In genomic region chr9:103119781-103120180, GRCm38 (mm10) we compare ENCODE assay signal across 26 mouse cellular contexts. TPM values are rescaled to one million over a fixed set of nuclear protein-coding genes. Genes with fewer than 3 reads are reported as not detected.
DNase-seq lines count a peak whose midpoint lies in the region; ATAC-seq lines count a peak whose summit lies in the region.
"Had no signal": no experiment of that assay in that cellular context is flagged by ENCODE, and none has a peak within 500 bp of the region (broad histone marks: within the 10 kb centered on the region; RNA-seq: fewer than 3 reads in every experiment).

No protein-coding gene starts in this region.

- peaks cover 5% of the 10 kb centered on the region for H3K36me3 ChIP-seq in forebrain, embryonic 10.5 days (replicated peaks)
- H3K36me3 ChIP-seq in forebrain, embryonic 16.5 days (ENCODE audit: control insufficient read depth, insufficient read depth): no peaks in the 10 kb centered on the region
- H3K36me3 ChIP-seq in hindbrain, embryonic 10.5 days: peaks cover 37% of the 10 kb centered on the region
- no peaks in the 10 kb centered on the region for H3K36me3 ChIP-seq in hindbrain, embryonic 11.5 days (ENCODE audit: control insufficient read depth, insufficient read depth, low read length)
- H3K36me3 ChIP-seq in midbrain, embryonic 15.5 days (replicated peaks): 0 out of 2 replicates have a peak, but pooled peaks cover 5% of the 10 kb centered on the region
- 0 out of 2 replicates have a peak, but pooled peaks cover 3% of the 10 kb centered on the region for H3K36me3 ChIP-seq in midbrain, embryonic 14.5 days (ENCODE audit: control insufficient read depth, insufficient read depth, low read length)
- no peaks in the 10 kb centered on the region for H3K36me3 ChIP-seq in hindbrain, embryonic 15.5 days
- H3K36me3 ChIP-seq: embryonic facial prominence, embryonic 12.5 days; G1E; heart, embryonic 13.5 days; limb, embryonic 12.5 days; liver, embryonic 12.5 days had no signal

- no peak overlapping the region for H3K4me2 ChIP-seq in forebrain, embryonic 16.5 days (ENCODE audit: low read length)
- H3K4me2 ChIP-seq in hindbrain, embryonic 11.5 days (replicated peaks; ENCODE audit: low read depth, low read length): no peak overlapping the region
- H3K4me2 ChIP-seq in midbrain, embryonic 15.5 days: no peak overlapping the region
- H3K4me2 ChIP-seq in midbrain, embryonic 14.5 days (ENCODE audit: low read length): no peak overlapping the region
- no peak overlapping the region for H3K4me2 ChIP-seq in hindbrain, embryonic 15.5 days
- H3K4me2 ChIP-seq: embryonic facial prominence, embryonic 12.5 days; heart, embryonic 13.5 days; limb, embryonic 12.5 days; liver, embryonic 12.5 days had no signal

- no peak for ATAC-seq in forebrain, embryonic 16.5 days
- no peak for ATAC-seq in hindbrain, embryonic 11.5 days (ENCODE audit: low FRiP score)
- ATAC-seq in midbrain, embryonic 15.5 days (replicated peaks): peak; percentile 30; the same call in 1 of the 2 replicates
- no peak for ATAC-seq in midbrain, embryonic 14.5 days (ENCODE audit: low FRiP score, low TSS enrichment)
- ATAC-seq in hindbrain, embryonic 15.5 days (ENCODE audit: low FRiP score, low read depth): peak; percentile 14; the same call in 1 of the 2 replicates
- ATAC-seq: intestine, embryonic 16.5 days; liver, embryonic 12.5 days had no signal

- no peak overlapping the region for H3K4me3 ChIP-seq in forebrain, embryonic 10.5 days
- no peak overlapping the region for H3K4me3 ChIP-seq in forebrain, embryonic 16.5 days (replicated peaks; ENCODE audit: low read length)
- no peak overlapping the region for H3K4me3 ChIP-seq in hindbrain, embryonic 10.5 days
- H3K4me3 ChIP-seq in hindbrain, embryonic 11.5 days (ENCODE audit: low read depth, low read length): no peak overlapping the region
- H3K4me3 ChIP-seq in midbrain, embryonic 15.5 days: no peak overlapping the region
- no peak overlapping the region for H3K4me3 ChIP-seq in midbrain, embryonic 14.5 days (replicated peaks; ENCODE audit: low read depth, low read length)
- H3K4me3 ChIP-seq in hindbrain, embryonic 15.5 days: no peak overlapping the region
- H3K4me3 ChIP-seq: embryonic facial prominence, embryonic 12.5 days; heart, adult 2 months; heart, embryonic 13.5 days; limb, embryonic 12.5 days; liver, embryonic 12.5 days had no signal

- H3K4me1 ChIP-seq in forebrain, embryonic 10.5 days: peaks cover 26% of the 10 kb centered on the region
- peaks cover 9% of the 10 kb centered on the region; the same call in 1 of the 2 replicates for H3K4me1 ChIP-seq in forebrain, embryonic 16.5 days (replicated peaks; ENCODE audit: control insufficient read depth, insufficient read depth, low read length)
- peaks cover 59% of the 10 kb centered on the region for H3K4me1 ChIP-seq in hindbrain, embryonic 10.5 days (replicated peaks)
- H3K4me1 ChIP-seq in hindbrain, embryonic 11.5 days (replicated peaks; ENCODE audit: control insufficient read depth, insufficient read depth, low read length): peaks cover 9% of the 10 kb centered on the region
- H3K4me1 ChIP-seq in midbrain, embryonic 15.5 days: peaks cover 48% of the 10 kb centered on the region
- peaks cover 22% of the 10 kb centered on the region; the same call in 1 of the 2 replicates for H3K4me1 ChIP-seq in midbrain, embryonic 14.5 days (ENCODE audit: control insufficient read depth, insufficient read depth, low read length)
- H3K4me1 ChIP-seq in hindbrain, embryonic 15.5 days (replicated peaks): peaks cover 53% of the 10 kb centered on the region
- H3K4me1 ChIP-seq: embryonic facial prominence, embryonic 12.5 days; heart, embryonic 13.5 days; liver, embryonic 12.5 days had no signal

- peaks cover 6% of the 10 kb centered on the region for H3K27me3 ChIP-seq in forebrain, embryonic 10.5 days (ENCODE audit: poor library complexity, severe bottlenecking)
- no peaks in the 10 kb centered on the region for H3K27me3 ChIP-seq in forebrain, embryonic 16.5 days (replicated peaks; ENCODE audit: control insufficient read depth, insufficient read depth, low read length)
- peaks cover 4% of the 10 kb centered on the region for H3K27me3 ChIP-seq in hindbrain, embryonic 10.5 days (ENCODE audit: insufficient read depth, poor library complexity, severe bottlenecking)
- H3K27me3 ChIP-seq in hindbrain, embryonic 11.5 days (ENCODE audit: control insufficient read depth, insufficient read depth, low read length): no peaks in the 10 kb centered on the region
- H3K27me3 ChIP-seq in midbrain, embryonic 15.5 days (replicated peaks): no peaks in the 10 kb centered on the region
- no peaks in the 10 kb centered on the region for H3K27me3 ChIP-seq in midbrain, embryonic 14.5 days (ENCODE audit: control insufficient read depth, insufficient read depth, low read length)
- H3K27me3 ChIP-seq in hindbrain, embryonic 15.5 days: no peaks in the 10 kb centered on the region

- DNase-seq in forebrain, embryonic 10.5 days (ENCODE audit: extremely low spot score, low spot score): no peak
- no peak for DNase-seq in hindbrain, embryonic 10.5 days (ENCODE audit: low spot score)
- DNase-seq in hindbrain, embryonic 11.5 days (ENCODE audit: low spot score): no peak
- no peak for DNase-seq in midbrain, embryonic 14.5 days
- DNase-seq in kidney, postnatal 10 days: no peak
- DNase-seq: adrenal gland, adult 8-10 months; cerebellum, adult 9-10 months; embryo, embryonic 11 days; gastrocnemius, postnatal 25 days; heart, adult 2 months; heart, postnatal 10 days; kidney, adult 8-10 months; kidney, postnatal 14 days; lung, adult 2 months; lung, postnatal 10 days; thymus, adult 2 months; thymus, postnatal 36 days had no signal

- H3K9me3 ChIP-seq in forebrain, embryonic 10.5 days: no peaks in the 10 kb centered on the region
- no peaks in the 10 kb centered on the region for H3K9me3 ChIP-seq in forebrain, embryonic 16.5 days (ENCODE audit: control insufficient read depth, low read length)
- no peaks in the 10 kb centered on the region for H3K9me3 ChIP-seq in hindbrain, embryonic 10.5 days
- H3K9me3 ChIP-seq in hindbrain, embryonic 11.5 days (ENCODE audit: control insufficient read depth, low read length): no peaks in the 10 kb centered on the region
- no peaks in the 10 kb centered on the region for H3K9me3 ChIP-seq in midbrain, embryonic 15.5 days
- no peaks in the 10 kb centered on the region for H3K9me3 ChIP-seq in midbrain, embryonic 14.5 days (ENCODE audit: control insufficient read depth, low read length)
- no peaks in the 10 kb centered on the region for H3K9me3 ChIP-seq in hindbrain, embryonic 15.5 days
- H3K9me3 ChIP-seq: embryonic facial prominence, embryonic 12.5 days; G1E; heart, embryonic 13.5 days; limb, embryonic 12.5 days; liver, embryonic 12.5 days had no signal

- 0 out of 2 replicates have a peak overlapping the region, but pooled peaks have one; percentile 22 for H3K27ac ChIP-seq in forebrain, embryonic 10.5 days
- no peak overlapping the region for H3K27ac ChIP-seq in forebrain, embryonic 16.5 days (ENCODE audit: low read length)
- H3K27ac ChIP-seq in hindbrain, embryonic 10.5 days: peak overlapping the region; percentile 69
- H3K27ac ChIP-seq in hindbrain, embryonic 11.5 days (ENCODE audit: low read depth, low read length): no peak overlapping the region
- no peak overlapping the region for H3K27ac ChIP-seq in midbrain, embryonic 15.5 days
- no peak overlapping the region for H3K27ac ChIP-seq in midbrain, embryonic 14.5 days (replicated peaks; ENCODE audit: low read depth, low read length)
- H3K27ac ChIP-seq in hindbrain, embryonic 15.5 days (replicated peaks): 0 out of 2 replicates have a peak overlapping the region, but pooled peaks have one; percentile 13
- H3K27ac ChIP-seq: embryonic facial prominence, embryonic 12.5 days; heart, adult 2 months; heart, embryonic 13.5 days; limb, embryonic 12.5 days; liver, embryonic 12.5 days had no signal

- 88% methylated on average over 9 of the region's 9 CpGs for WGBS in forebrain, embryonic 10.5 days
- 86% methylated on average over 9 of the region's 9 CpGs for WGBS in forebrain, embryonic 16.5 days
- 83% methylated on average over 9 of the region's 9 CpGs for WGBS in hindbrain, embryonic 10.5 days
- 88% methylated on average over 9 of the region's 9 CpGs for WGBS in hindbrain, embryonic 11.5 days
- WGBS in midbrain, embryonic 15.5 days: 83% methylated on average over 9 of the region's 9 CpGs
- 79% methylated on average over 9 of the region's 9 CpGs for WGBS in midbrain, embryonic 14.5 days
- 68% methylated on average over 9 of the region's 9 CpGs for WGBS in hindbrain, embryonic 15.5 days

- no peak overlapping the region for H3K9ac ChIP-seq in forebrain, embryonic 16.5 days (replicated peaks; ENCODE audit: low read depth, low read length)
- H3K9ac ChIP-seq in hindbrain, embryonic 11.5 days (ENCODE audit: low read depth, low read length): no peak overlapping the region
- H3K9ac ChIP-seq in midbrain, embryonic 15.5 days: no peak overlapping the region
- H3K9ac ChIP-seq in midbrain, embryonic 14.5 days (replicated peaks; ENCODE audit: low read length): no peak overlapping the region
- no peak overlapping the region for H3K9ac ChIP-seq in hindbrain, embryonic 15.5 days
- H3K9ac ChIP-seq: embryonic facial prominence, embryonic 12.5 days; heart, embryonic 13.5 days; limb, embryonic 12.5 days; liver, embryonic 12.5 days had no signal

RNA-seq across cellular contexts. Expression of gene Rab6b, which starts 8.2 kb away (rescaled TPM):
- 8.3 and 9.1 TPM in 2 replicates for polyA plus RNA-seq in forebrain, embryonic 10.5 days (2016; fragmentation: Nextera tagmentation; extraction: Ambion mirVana)
- polyA plus RNA-seq in forebrain, embryonic 16.5 days (2015; fragmentation: Nextera tagmentation; extraction: Ambion mirVana): 63.6 and 77.9 TPM in 2 replicates
- polyA plus RNA-seq in hindbrain, embryonic 10.5 days (2016; fragmentation: Nextera tagmentation; extraction: Ambion mirVana): 17.0 and 29.0 TPM in 2 replicates
- 24.1 and 24.2 TPM in 2 replicates for polyA plus RNA-seq in hindbrain, embryonic 11.5 days (2014; fragmentation: Nextera tagmentation; extraction: Ambion mirVana)
- 107 and 110 TPM in 2 replicates for polyA plus RNA-seq in midbrain, embryonic 15.5 days (2015; fragmentation: Nextera tagmentation; extraction: Ambion mirVana)
- 64.2 and 93.4 TPM in 2 replicates for polyA plus RNA-seq in midbrain, embryonic 14.5 days (2014; fragmentation: Nextera tagmentation; extraction: Ambion mirVana)
- polyA plus RNA-seq in hindbrain, embryonic 15.5 days (2015; fragmentation: Nextera tagmentation; extraction: Ambion mirVana): 111 and 126 TPM in 2 replicates
- polyA plus RNA-seq: G1E had no signal

Comparison
In these comparisons a context has a peak if more than half of its experiments do, and no peak if none do; other contexts are left out.
1. H3K27ac ChIP-seq: peak in forebrain, embryonic 10.5 days (single experiment), hindbrain, embryonic 10.5 days (single experiment) and hindbrain, embryonic 15.5 days (single experiment); none in forebrain, embryonic 16.5 days (single experiment), hindbrain, embryonic 11.5 days (single experiment), midbrain, embryonic 15.5 days (single experiment) and midbrain, embryonic 14.5 days (single experiment).
2. ATAC-seq: peak in midbrain, embryonic 15.5 days (single experiment) and hindbrain, embryonic 15.5 days (single experiment); none in forebrain, embryonic 16.5 days (single experiment), hindbrain, embryonic 11.5 days (single experiment) and midbrain, embryonic 14.5 days (single experiment).